Mouse (Mus musculus) MEL (cell line): ENCODE measurements around the gene Rasip1.

ENCODE experiments used
- CHD2 ChIP-seq: IDR thresholded peaks from 2 replicates; pipeline ENCODE4 v1.6.1; 2011; ENCODE audit warnings: low read length, improper control_type of control experiment
- CTCF ChIP-seq, 3 experiments: IDR thresholded peaks in 2 of 3; conservative IDR thresholded peaks in 1 of 3; 2 replicates each; pipeline ENCODE4 v1.5.1; 2011 to 2012; ENCODE audit warnings: low read length in 3 of 3, low read depth in 2 of 3, mild to moderate bottlenecking in 2 of 3, improper control_type of control experiment in 1 of 3, inconsistent platforms in 1 of 3, mixed read lengths in 1 of 3, moderate library complexity in 1 of 3; ENCODE audit not compliant: control insufficient read depth in 1 of 3, insufficient read depth in 1 of 3, poor library complexity in 1 of 3, severe bottlenecking in 1 of 3
- E2F4 ChIP-seq: IDR thresholded peaks from 2 replicates; pipeline ENCODE4 v1.6.1; 2011; ENCODE audit warnings: low read depth, low read length, improper control_type of control experiment, borderline replicate concordance
- EP300 ChIP-seq, 2 experiments: IDR thresholded peaks; 2 replicates each; pipeline ENCODE4 v1.6.1; 2011; ENCODE audit warnings: improper control_type of control experiment in 2 of 2, low read length in 2 of 2, low read depth in 1 of 2, mild to moderate bottlenecking in 1 of 2
- ETS1 ChIP-seq: IDR thresholded peaks from 2 replicates; pipeline ENCODE4 v1.6.1; 2012; ENCODE audit warnings: low read depth, mild to moderate bottlenecking, inconsistent platforms, low read length, improper control_type of control experiment, moderate library complexity
- HCFC1 ChIP-seq: IDR thresholded peaks from 2 replicates; pipeline ENCODE4 v1.6.1; 2012; ENCODE audit warnings: low read depth, mild to moderate bottlenecking, inconsistent platforms, low read length, improper control_type of control experiment, moderate library complexity
- JUND ChIP-seq: IDR thresholded peaks from 2 replicates; pipeline ENCODE4 v1.6.1; 2011; ENCODE audit warnings: low read depth, mild to moderate bottlenecking, improper control_type of control experiment, low read length
- MAFK ChIP-seq: IDR thresholded peaks from 2 replicates; pipeline ENCODE4 v1.6.1; 2011; ENCODE audit warnings: low read depth, mild to moderate bottlenecking, low read length, improper control_type of control experiment, borderline replicate concordance
- POLR2A ChIP-seq, 2 experiments: IDR thresholded peaks; 2 replicates each; pipeline ENCODE4 v1.6.1; 2011 to 2012; ENCODE audit warnings: low read length in 2 of 2, mild to moderate bottlenecking in 2 of 2, control low read depth in 1 of 2, improper control_type of control experiment in 1 of 2, low read depth in 1 of 2, moderate library complexity in 1 of 2; ENCODE audit not compliant: control insufficient read depth in 1 of 2, insufficient read depth in 1 of 2, poor library complexity in 1 of 2
- POLR2AphosphoS2 ChIP-seq: IDR thresholded peaks from 2 replicates; pipeline ENCODE4 v1.6.1; 2011; ENCODE audit warnings: low read length, improper control_type of control experiment
- SIN3A ChIP-seq: IDR thresholded peaks from 2 replicates; pipeline ENCODE4 v1.6.1; 2012; ENCODE audit warnings: low read length, improper control_type of control experiment, inconsistent platforms
- UBTF ChIP-seq: IDR thresholded peaks from 2 replicates; pipeline ENCODE4 v1.6.1; 2012; ENCODE audit warnings: low read depth, mild to moderate bottlenecking, inconsistent platforms, low read length, improper control_type of control experiment, moderate library complexity, borderline replicate concordance; ENCODE audit not compliant: insufficient read depth
- USF1 ChIP-seq: IDR thresholded peaks from 2 replicates; pipeline ENCODE4 v1.6.1; 2014; ENCODE audit warnings: low read depth, mild to moderate bottlenecking, inconsistent platforms, low read length, improper control_type of control experiment, moderate library complexity
- ZNF384 ChIP-seq: IDR thresholded peaks from 2 replicates; pipeline ENCODE4 v1.6.1; 2012; ENCODE audit warnings: low read depth, mild to moderate bottlenecking, inconsistent platforms, low read length, improper control_type of control experiment

- TF ChIP-seq HCFC1 (no peak), CTCF (IDR thresholded peaks at IDR 0.05 in 2 of 3, conservative IDR thresholded peaks at IDR 0.05 in 1 of 3; ENCODE audit: control insufficient read depth in 1 of 3, insufficient read depth in 1 of 3, low read depth in 2 of 3, low read length in 3 of 3, poor library complexity in 1 of 3, severe bottlenecking in 1 of 3) (no peak), ZNF384 (no peak), POLR2A (IDR thresholded peaks at IDR 0.05; ENCODE audit: control insufficient read depth in 1 of 2, insufficient read depth in 1 of 2, low read depth in 1 of 2, low read length in 2 of 2, poor library complexity in 1 of 2) (no peak), EP300 (IDR thresholded peaks at IDR 0.05; ENCODE audit: low read depth in 1 of 2, low read length in 2 of 2) (no peak), CHD2 (no peak), SIN3A (no peak), ETS1 (no peak), MAFK (no peak), E2F4 (no peak), UBTF (no peak), POLR2AphosphoS2 (no peak), JUND (no peak), USF1 (no peak)
Measured at GRCm38 (mm10) chr7:45644872-45645590, 17.7 kb downstream of the Rasip1 start.
